Mouse (Mus musculus) megakaryocyte progenitor cell, adult 5-6 weeks (primary cell): ENCODE measurements around the gene Atp2b2. TPM values are rescaled to one million over a fixed set of nuclear protein-coding genes. Genes with fewer than 3 reads are reported as not detected.

Source experiments
- ATAC-seq: replicated peaks from 2 replicates; pipeline ENCODE4 v1.8.0; 2016; ENCODE audit warnings: mild to moderate bottlenecking, moderate TSS enrichment, inconsistent platforms; ENCODE audit not compliant: poor library complexity
- total RNA-seq, 2 experiments: library from RNA; stranded (forward) in 1 of 2; stranded (reverse) in 1 of 2; fragments of 157-497, 149-512 nt in 1 of 2; fragments of 200-1000 nt in 1 of 2; gene quantifications; 2 replicates each; pipeline versions ENCODE4 v1.2.3 to v1.2.4; 2015 to 2017

Atp2b2 gene
- total RNA-seq, 2 experiments from 2014 or later: not detected

DNA sequence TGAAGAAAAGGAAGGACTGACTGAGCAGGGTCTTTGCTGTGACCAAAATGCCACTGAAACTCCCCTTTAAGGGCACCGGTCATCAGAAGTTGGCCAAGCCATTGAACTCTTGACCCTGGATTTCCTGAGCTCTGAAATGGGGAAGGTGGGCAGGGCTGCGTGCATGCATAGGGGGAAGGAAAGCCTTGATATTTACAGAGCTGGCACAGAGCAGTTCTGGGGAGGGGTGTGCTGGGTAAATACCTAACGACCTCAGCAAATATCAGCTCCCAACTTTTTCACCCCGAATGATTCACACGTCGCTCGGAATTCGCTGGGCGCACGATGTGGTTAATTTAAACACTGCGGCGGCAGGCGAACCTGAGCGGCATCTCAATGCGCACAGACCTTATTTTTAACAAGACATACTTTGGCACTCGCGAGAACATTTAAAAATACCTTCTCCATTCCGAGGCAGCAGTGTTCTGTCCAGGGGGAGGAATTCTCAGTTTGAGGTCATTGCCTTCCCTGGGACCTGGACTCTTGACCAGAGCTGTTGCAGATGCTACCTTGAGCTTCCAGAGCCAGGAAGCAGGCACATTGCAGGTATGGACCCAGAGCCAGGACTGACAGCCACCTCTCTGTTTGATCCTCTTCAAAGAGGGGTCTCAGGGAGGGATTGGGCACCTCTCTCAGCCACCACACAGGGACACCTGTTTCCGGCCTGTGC, 85.0 kb downstream of the Atp2b2 start:
- ATAC-seq: no peak

DNA sequence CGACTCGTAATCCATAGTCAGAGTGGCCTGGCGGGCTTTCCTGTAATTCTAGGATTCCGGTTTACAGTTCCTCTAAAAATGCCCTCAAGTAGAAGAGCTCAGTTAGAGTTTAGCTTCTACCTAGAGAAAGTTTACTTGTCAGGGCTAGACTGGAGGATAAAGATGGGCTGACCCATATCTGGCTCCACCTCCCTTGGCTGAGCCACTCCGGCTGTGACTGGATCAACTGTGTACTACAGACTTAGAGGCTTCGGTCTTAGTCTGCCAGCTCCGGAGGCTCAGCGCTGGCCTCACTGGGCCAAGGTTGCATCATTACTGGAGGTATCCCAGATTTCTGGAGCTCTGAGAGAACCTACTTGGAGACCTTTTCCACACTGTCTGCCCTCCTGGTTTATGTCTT, 94.9 kb downstream of the Atp2b2 start:
- ATAC-seq: no peak

DNA sequence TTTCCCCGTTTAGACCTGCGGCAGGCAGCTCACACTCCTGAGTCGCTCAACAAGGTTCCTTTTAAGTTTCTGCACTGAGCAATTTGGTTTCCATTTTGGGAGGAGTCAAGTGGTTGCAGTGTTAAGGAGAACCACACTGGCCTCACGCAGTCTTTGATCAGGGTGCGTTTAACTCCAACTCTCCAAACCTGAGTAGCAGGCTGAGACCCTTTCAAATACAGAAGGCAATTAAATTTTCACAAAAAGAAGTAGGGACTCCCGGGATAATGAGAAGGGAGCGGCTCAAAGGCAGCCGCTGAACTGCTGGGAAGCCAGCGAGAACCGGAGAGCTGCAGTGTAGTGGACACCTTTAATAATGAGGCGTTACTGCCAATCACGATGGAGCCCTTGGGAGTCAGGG, 100.1 kb downstream of the Atp2b2 start:
- no peak for ATAC-seq

DNA sequence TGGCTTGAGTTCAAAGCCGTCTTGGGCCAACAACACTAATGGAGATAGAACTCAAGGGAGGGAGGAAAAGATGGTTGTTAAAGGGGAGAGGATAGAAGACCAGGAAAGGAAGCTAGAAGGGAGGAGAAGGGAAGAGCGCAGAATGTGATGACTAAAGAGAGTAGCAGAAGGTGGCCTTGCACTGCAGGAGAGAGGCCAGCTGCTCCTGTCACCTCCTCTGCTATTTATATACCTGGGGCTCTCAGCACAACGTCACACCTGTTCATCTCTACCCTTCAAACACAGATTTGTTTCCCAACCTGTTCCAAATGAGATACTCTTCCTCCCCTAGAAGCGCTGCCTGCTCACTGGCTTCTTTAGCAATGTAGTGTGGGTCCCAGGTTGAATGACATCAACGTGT, 101.1 kb downstream of the Atp2b2 start:
- ATAC-seq: no peak

DNA sequence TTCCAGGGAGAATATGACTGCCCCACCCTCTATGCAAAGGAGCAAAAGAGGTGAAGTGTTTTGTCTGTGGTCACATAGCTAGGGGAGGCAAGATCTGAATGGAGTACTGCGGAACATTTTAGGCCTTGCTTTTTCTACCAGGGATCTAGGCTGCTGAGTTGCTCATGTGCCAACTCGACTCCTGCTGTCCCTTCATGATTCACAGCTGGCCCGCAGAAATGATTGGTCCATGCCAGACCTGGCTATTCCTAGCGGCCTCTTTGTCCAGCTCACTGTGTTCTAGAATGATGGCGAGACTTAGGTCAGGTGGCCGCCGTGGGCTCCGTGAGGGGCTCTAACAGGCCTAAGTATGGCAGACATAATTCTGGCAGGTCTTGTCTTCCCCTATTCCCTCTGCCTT, 103.0 kb downstream of the Atp2b2 start:
- no peak for ATAC-seq

DNA sequence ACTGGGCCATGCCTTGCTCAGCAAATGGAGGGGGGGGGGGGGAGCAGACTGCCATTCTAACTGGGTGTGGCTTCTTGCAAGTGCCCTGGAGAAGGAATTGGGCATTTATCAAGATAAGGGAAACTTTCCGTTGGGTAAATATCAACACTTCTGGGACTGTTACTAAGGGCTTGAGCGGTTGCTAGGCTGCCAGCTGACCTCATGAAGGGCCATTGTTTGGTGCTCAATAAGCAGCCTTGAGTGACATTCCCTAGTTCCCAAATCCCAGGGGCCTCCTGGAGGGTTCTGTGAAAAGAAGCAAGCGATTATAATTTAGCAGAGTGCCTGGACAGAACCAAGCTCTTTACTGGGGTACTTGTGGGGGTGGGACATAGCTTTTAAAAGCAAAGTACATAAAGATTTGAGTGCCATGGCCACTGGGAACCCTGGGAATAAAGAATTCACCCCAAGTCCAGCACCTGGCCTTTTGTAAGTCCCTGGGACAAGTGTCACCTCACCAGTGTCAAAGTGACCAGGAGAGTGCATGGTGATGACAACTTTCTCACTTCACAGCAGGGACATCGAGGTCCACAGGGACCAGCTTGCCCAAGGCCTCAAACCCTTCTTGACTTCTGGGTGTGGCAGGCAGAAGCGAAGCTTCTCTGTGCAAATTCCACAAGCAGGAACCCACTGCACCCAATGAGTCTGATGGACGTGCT, 105.5 kb downstream of the Atp2b2 start:
- ATAC-seq: no peak

DNA sequence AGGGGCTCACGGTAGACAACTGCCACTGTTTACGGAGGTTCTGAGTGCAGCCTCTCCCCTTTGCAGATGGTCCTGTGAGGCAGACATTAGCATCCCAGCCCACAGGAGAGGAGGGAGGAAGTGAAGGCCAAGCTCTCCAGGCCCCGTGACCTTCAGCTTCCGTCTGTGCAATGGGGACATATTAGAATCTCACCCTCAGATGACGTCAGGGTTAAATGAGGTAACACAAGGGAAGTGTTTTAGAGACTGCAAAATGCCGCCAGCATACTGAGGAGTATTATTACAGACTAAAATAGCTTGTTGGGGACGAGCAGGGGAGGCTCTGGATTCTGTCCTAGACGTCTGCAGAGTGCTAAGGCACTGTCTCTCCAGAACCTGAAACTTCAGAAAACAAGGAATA, 106.3 kb downstream of the Atp2b2 start:
- no peak for ATAC-seq

DNA sequence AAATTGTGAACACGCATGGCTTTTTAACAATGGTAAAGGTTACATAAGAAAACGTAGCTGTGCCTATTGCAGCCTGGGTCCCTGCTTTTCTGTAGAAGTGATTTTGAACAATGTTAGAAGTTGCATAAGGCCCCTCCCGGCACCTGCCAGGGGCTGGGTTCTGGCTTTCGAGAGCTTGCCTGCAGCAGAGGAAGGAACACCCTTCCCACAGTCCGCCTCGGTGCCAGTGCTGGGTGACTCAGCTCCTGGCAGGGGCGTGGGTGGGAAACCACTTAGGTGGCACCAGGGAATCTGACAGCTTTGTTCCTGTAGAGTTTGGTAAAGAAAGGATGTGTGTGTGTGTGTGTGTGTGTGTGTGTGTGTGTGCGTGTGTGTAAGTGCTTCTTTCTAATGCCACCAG, 107.7 kb downstream of the Atp2b2 start:
- peak; percentile 86 for ATAC-seq

DNA sequence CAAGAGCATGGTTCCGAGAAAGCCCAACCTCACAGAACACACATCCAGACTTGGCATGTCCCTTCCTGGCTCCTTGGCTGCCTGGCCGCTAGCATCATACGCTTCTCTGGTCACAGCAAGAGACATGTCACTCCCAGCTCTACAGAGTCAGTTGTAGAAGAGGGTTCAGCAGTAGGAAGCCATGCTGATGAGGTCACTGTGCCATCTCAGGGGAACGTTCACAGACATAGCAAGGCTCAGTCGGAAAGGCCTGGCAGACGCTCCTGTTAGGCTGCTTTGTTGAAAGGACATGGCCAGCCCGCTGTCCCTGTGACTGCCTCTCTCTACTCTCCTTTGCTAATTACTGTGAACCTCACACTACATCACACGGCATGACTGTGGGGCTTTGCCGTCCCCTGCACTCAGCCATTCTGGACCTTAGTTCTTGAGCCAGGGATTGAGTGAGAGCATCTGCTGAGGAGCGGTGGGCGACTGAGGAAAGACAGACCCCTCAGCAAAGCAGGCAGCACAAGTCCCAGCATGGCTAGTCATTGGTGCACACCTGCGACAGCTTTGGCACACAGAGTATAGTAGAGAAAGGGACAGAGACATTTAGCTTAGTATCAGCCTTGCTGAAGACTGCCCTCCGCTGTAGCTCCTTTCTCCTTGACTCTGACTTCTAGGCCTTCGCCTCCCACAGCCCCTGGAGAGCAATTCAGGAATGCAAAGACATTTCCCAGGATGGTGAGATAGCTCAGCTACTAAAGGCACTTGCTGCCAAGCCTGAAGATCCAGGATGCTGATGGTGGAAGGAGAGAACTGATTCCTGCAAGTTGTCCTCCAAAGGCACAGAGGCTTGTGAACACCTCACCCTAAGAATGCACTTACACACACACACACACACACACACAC, 108.9 kb downstream of the Atp2b2 start:
- ATAC-seq: no peak

DNA sequence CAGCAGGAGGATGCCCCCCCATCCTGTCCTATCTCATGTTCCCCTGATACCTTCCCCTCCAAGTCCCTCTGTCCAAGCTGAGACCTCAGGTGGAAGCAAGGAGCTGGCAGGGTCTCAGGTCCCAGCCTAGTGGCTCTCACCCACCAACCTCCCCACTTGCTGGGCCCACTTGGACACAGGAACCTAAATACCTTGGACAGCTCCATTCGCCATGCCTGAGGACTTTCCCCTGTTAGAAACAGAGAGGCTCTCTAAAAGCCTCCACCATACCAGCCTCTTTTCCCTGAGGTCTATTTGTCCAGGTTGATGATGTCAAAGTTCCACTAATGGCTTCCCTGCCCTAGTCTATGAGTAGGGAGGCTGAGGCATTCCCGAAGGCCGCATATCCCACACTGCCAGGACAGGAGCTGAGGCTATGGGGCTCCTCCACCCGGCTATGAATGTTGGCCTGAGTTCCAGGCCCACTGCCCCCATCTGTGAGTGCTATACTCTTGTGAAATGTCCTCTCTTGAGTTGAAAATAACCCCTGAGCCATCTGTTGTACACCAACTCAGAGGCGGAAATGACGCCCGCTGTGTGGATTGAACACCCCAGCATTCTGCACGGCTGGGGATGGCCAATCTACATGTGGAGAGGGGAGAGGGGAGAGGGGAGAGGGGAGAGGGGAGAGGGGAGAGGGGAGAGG, 113.1 kb downstream of the Atp2b2 start:
- no peak for ATAC-seq

DNA sequence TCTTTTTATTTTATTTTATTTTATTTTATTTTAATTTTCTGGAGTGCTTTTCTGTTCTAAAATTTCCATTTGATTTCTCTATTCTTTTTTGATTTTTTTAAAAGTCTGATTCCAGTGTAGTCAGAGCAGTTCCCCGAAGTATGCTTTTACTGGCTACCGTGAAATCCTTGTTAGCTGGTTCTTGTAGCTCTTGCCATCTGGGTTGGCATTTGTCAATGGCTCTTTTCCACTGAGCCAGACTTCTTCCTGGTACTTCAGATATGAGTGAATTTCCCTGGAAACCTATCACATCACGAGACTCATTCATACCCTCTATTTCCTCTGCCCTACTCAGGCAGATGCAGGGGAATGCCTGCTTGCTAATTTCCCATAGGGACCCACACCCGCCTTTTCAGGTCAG, 119.2 kb downstream of the Atp2b2 start:
- ATAC-seq: no peak

DNA sequence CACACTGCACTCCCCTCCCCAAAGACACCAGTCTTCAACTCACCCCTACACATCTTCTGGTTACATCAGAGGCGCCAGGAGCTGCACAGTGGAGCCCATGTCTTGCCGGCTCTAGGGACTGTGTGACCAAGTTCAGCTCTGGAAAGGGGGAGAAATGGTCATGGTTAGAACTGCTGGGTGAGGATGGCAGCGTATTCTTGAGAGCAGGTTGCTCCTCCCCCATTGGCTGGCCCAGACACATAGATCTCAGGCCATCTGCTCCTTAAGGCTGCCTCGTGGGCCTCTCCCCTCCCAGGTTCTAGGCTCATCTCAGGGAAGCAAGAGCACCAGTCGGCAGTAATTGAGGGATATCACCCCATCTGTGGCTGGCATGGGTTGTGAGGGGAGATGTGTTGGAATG, 121.9 kb downstream of the Atp2b2 start:
- ATAC-seq: no peak

DNA sequence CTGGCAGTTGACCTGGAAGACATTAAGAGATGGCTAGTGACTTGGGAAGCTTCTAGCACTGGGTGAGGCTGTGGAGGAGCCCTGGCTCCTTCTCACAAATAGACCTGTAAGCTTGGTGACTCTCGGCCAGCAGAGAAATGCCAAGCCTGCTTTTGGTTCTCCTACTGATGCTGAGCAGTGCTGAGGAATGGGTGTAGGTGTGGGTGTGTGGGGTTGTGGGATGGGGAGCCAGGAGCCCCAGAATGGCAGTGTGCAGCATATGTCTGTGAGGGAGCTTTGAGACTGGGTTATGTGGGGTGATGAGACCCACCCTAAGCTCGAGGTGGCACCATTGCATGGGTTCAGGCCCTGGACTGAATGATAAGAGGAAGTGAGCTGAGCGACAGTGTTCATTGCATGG, 129.7 kb downstream of the Atp2b2 start:
- no peak for ATAC-seq

DNA sequence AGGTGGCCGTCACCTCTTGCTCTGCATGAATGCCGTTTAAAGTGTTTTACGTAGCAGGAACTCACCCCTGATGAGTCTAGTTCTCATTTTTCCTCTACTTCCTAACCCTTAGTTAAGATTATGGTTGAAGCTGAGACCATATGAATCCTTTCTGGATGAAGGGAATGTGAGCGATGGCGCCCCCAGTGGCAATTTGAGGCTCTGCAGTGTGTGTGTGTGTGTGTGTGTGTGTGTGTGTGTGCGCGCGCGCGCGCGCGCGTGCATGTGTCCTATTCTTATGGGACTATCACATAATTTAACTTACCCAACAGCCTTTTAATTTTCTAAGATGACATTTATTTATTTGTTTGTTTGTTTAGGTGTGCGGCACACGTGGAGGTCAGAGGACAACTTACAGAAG, 131.3 kb downstream of the Atp2b2 start:
- ATAC-seq: no peak

DNA sequence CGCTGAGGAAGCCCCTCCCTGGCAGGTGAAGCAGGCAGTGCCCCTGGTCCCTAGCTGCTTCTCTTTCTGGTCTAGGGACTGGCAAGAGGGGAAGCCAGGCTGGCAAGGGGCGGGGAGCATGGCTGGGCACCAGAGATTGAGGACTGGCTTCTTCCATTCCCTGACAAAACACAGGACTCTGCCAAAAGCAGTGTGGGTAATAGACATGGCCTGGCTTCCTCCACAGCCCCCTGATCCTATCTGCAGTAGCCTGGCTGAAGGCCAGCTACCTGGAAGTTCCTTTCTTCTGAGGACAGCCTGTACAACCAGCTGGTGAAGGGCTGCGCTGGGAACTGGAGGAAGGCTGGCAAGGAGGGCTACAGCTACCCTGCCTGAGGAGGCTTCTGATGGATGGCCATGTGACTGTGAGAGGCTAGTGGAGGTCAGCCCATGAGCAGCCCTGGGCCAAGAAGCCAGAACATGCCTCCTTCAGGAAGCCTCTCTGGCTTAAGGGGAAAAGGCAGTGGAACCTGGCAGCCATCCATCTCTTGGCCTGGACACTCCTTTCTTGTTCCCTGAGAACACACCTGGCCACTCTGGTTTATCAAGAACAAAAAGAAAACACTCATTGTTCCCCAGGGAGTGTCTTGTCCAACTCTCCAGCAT, 131.9 kb downstream of the Atp2b2 start:
- no peak for ATAC-seq

DNA sequence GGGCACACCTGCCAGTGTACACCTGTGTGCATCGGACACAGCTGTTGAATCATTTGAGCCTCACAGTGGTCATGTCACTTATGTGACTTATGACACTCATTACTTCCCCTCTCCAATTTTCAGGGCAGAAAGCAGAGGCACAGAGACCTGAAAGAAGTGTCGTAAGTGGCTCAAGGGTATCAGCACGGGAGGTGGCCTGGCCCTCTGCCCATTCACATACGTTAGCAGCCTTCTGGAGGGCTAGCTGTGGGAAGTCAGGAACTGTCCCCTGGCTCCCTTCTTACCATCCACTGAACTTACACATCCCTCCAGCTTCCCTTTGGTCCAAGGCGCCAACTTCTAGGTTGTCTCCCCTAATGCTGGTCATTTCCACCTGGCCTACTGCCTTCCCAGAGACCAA, 132.6 kb downstream of the Atp2b2 start:
- no peak for ATAC-seq

DNA sequence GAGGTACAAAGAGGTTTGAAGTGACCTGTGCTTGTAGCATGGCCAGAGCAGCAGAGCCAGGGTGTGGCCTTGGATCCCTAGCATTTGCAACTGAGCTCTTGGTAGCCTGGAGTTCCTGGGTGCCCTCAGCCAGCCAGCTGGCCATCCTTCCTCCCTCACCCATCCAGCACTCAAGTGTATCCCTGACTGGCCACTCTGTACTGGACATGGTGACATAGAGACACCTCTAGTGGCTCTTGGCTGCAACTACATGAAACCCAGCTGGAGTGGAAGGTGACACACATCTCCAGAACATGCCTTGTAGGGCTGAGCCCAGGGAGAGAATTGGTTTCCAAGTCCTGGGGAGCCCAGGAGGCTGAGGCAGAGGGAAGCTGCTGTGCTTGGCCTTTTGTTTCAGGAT, 134.3 kb downstream of the Atp2b2 start:
- no peak for ATAC-seq

DNA sequence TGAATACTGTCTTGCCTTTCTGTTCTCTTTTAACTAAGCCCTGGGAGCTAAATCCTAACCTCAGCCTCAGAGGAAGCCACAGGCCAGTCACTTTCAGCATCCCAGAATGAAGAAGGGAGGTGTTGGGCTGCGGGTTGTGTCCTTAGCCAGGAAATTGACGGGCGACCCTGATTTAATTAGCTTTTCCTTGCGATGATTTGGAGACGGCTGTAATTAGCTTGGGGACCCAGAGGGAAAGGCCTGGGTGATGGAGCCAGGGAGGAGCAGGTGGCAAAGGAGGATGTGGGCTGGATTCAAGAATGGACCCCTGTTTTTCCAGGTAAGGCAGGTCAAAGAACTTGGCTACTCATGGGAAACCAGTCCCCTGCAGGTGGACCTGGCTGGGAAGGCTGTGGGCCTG, 138.0 kb downstream of the Atp2b2 start:
- no peak for ATAC-seq

DNA sequence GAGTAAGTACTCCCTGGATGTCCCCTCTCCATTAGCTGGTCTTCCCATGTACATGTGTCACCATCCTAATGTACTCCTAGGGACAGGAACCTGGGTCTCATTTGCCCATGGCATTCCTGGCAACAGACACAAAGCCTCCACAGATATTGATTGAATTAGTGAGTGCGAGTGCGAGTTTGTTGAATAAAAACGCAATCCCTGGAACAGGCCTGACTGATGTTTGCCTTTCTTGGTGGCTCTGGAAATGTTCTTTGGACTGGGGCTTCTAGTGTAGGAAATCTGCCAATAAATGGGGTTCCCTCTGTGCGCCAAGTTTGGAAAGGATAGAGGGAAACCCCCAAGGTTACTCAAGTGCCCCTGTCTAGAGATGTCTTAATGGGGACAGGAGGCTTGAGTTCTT, 146.4 kb downstream of the Atp2b2 start:
- no peak for ATAC-seq

DNA sequence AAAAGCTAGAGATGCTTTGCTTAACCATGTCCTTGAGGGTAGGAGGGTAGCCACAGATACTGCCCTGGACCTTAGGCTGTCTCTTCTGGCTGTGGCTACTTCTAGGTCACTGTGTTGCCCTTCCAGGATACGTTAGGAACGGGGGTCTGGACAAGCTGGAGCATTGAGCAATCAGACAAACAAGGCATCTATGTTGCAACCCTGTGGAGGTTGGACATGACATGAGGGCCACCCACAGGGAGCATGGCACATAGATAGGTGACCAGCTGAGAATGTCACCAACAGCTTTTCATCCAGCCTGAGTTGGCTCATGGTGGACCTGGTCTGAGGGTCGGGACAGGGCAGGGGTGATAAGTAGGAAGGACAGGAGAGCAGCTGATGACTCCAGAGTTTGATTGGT, 148.4 kb downstream of the Atp2b2 start:
- ATAC-seq: no peak
